Mouse (Mus musculus) E14TG2a.4 (cell line): ENCODE results near the gene Neurod6.

Source experiments
- CTCF ChIP-seq: conservative IDR thresholded peaks from 2 replicates; pipeline ENCODE4 v1.5.1; 2014; ENCODE audit warnings: low read length
- POU5F1 ChIP-seq: IDR thresholded peaks from 2 replicates; pipeline ENCODE4 v1.6.1; 2014; ENCODE audit warnings: low read length, borderline replicate concordance

DNA sequence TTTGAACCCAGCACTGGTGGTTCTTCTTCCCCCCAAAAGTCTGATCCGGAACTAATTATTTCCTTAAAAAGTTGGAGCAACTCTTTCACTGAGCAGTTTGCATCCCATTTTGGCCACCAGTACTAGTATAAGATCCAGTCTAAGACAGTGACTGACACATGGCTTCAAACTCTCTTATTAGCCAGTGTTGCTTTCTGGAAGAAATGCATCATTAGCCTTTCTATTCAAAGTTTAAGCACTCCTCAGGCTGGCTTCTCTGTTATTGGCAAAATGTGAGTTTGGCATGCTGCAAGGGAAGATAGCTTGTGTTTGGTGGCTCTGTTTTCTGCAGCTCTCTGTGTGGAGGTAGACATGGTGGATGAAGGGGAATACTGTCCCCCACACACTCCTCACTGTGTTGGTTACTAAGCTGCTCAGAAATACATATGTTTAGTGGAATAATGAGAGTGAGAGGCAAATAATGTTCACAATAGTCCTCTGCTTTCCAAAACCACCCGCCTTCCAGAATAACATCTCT, 9.0 kb upstream of the Neurod6 start:
- TF ChIP-seq CTCF (no peak), POU5F1 (no peak)
